Mouse (Mus musculus): ENCODE measurements around the gene Rpl29.
A peak's percentile ranks its signal among the peaks of the same experiment; 100 is the strongest.

Rpl29 gene

GRCm38 (mm10) chr9:106454888-106455681 lies 25.8 kb downstream of the Rpl29 start:
- DNase-seq, result no peak

GRCm38 (mm10) chr9:106456325-106457162 lies 27.3 kb downstream of the Rpl29 start:
- DNase-seq, result peak in 1 of 2 experiments; percentile 1

- DNase-seq, result no peak
Measured at GRCm38 (mm10) chr9:106457163-106457559, 27.9 kb downstream of the Rpl29 start.

- DNase-seq, result no peak
Measured at GRCm38 (mm10) chr9:106457920-106458319, 28.7 kb downstream of the Rpl29 start.

GRCm38 (mm10) chr9:106459946-106460345 lies 30.7 kb downstream of the Rpl29 start:
- DNase-seq, result no peak

- DNase-seq, result no peak
Measured at GRCm38 (mm10) chr9:106460401-106461025, 31.3 kb downstream of the Rpl29 start.

GRCm38 (mm10) chr9:106461026-106461415 lies 31.8 kb downstream of the Rpl29 start:
- no peak for DNase-seq

- no peak for DNase-seq
Measured at GRCm38 (mm10) chr9:106461641-106462429, 32.6 kb downstream of the Rpl29 start.

GRCm38 (mm10) chr9:106462430-106462800 lies 33.2 kb downstream of the Rpl29 start:
- DNase-seq, result no peak

GRCm38 (mm10) chr9:106463122-106464063 lies 34.1 kb downstream of the Rpl29 start:
- no peak for DNase-seq

GRCm38 (mm10) chr9:106464751-106465541 lies 35.7 kb downstream of the Rpl29 start:
- peak in 1 of 2 experiments; percentile 75 for DNase-seq

- DNase-seq, result no peak
Measured at GRCm38 (mm10) chr9:106465571-106466200, 36.4 kb downstream of the Rpl29 start, which contains the start of gene Gpr62. TSS of gene Gpr62 (minus strand) at chr9:106465938.

GRCm38 (mm10) chr9:106466721-106467120 lies 37.5 kb downstream of the Rpl29 start:
- no peak for DNase-seq

GRCm38 (mm10) chr9:106467746-106468145 lies 38.5 kb downstream of the Rpl29 start:
- DNase-seq, result no peak

GRCm38 (mm10) chr9:106469317-106469716 lies 40.1 kb downstream of the Rpl29 start:
- DNase-seq, result no peak

GRCm38 (mm10) chr9:106469776-106470175 lies 40.5 kb downstream of the Rpl29 start:
- DNase-seq, result no peak

GRCm38 (mm10) chr9:106470991-106471750 lies 41.9 kb downstream of the Rpl29 start:
- DNase-seq, result peak; percentile 23 to 45

- peak; percentile 77 to 81 for DNase-seq
Measured at GRCm38 (mm10) chr9:106471892-106472291, 42.6 kb downstream of the Rpl29 start.

- DNase-seq, result peak in 1 of 2 experiments; percentile 41
Measured at GRCm38 (mm10) chr9:106472321-106472720, 43.1 kb downstream of the Rpl29 start.

Measured in kidney, postnatal 36 days (tissue).